Mouse (Mus musculus): ENCODE measurements around the gene Eml3.
"Not testable (repeated sequence)": the region's sequence is repeated elsewhere in the genome, so short reads cannot be mapped to it uniquely, and the experiment has no call there.

Eml3 gene

DNA sequence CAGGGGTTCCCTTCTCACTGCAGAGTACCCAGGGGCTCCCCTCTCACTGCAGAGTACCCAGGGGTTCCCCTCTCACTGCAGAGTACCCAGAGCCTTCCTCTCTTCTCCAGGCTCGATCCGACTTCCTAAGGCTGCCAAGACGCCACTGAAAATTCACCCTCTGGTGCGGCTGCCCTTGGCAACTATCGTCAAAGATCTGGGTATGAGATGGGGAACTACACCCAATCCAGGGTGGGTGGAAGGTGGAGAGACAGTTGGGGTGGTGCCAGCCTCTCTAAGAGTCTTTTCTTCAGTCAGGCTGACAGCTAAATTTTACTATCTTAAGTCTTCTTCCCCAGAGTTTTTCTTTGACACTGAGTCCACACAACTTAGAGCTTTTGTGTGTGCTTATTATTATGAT, 20.8 kb downstream of the Eml3 start:
- no peak for DNase-seq (ENCODE audit: low spot score in 2 of 2)

DNA sequence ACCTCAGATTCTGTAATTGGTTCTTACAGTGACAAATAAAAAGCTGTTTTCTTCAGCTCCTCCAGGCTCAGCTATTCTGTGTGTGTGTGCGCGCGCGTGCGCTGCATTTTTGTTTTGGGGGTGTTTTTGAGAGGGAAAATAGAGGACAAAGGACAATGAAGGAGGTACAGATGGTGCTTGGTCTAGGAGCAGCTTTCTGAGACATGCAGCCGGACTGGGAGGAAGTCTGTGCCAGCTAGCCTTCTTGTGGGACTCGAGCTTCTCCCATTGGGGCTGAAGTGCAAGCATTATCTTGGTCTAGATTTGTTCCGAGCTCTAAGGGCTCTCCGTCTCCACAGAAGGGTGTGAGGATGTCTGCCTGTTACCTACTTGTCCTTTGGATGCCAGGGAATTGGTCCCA, 22.9 kb downstream of the Eml3 start:
- no peak for DNase-seq (ENCODE audit: low spot score in 2 of 2)

DNA sequence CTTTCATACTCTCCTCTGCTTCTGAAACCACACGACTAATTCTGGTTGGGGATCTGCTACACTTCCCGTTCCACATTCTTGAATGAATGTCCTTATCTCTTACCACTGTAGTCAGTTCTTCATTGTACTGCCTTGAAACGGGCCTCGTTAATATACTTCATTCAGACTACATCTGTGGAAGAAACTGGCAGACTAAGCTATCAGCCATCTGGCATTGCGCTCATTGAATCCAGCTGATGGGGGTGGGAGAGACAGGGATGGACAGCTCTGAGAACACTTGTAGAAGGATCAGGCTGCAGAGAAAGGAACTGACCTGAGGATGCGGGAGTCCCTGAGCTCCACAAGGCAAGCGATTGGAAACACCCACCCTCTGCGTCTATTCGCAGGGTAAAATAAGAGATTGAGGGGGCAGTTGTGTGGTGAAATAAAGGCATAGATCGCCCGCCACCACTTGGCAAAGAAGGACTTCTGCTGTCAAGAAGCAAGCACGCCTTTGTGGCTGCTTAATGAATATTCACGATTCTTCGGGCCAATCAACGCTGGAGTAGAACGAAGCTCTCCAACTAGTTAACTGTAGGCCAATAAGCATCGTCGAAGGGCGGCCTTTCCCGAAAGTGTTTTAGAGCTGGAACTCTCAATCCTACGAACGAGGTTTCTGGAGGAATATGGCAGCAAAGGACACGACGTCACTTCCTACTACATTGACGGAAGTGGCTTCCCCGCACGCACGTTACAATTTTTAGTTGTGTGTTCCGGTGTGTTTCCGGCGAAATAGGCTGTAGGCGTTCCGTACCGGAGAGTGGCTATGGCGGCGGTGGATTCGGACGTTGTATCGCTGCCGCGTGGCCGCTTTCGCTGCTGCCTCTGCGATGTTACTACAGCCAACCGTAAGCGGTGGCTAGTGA, 24.0 kb downstream of the Eml3 start, which contains the start of gene Tut1:
TSS of gene Tut1 (plus strand) at position 713 of the 905 bp plus-strand sequence.
- DNase-seq (ENCODE audit: low spot score in 2 of 2) = peak; percentile 89 to 92

DNA sequence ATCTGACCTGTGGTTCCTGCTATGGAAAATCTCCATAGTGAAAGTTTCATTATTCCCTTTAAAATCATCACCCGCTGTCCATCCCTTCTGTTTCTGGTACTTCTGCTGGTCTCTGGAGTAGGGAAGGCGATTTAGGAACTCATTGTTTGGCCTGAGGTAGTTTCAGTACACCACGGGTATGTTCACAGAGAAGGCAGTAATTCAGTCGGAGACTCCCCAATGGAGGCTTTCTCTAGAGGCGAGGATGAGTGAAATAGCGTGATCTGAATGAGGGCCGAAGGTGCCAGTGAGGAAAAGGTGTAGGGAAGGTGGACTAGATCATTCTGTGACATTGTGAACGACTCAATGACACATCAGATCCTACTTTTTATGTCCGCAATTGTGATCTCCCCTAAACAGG, 24.8 kb downstream of the Eml3 start:
- DNase-seq (ENCODE audit: low spot score in 2 of 2) = no peak

DNA sequence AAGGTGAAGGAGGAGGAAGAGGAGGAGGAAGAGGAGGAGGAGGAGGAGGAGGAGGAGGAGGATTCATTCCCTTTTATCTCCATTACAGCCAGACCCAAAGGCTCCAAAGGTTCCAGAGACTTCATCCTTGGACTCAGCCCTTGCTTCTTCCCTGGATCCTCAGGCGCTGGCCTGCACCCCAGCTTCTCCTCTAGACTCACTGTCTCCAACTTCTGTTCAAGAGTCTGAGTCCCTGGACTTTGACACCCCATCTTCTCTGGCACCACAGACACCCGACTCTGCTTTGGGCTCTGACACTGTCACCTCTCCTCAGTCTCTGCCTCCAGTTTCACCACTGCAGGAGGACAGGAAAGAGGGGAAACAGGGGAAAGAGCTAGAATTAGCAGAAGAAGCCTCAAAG, 32.9 kb downstream of the Eml3 start:
- DNase-seq (ENCODE audit: low spot score in 2 of 2) = no peak

DNA sequence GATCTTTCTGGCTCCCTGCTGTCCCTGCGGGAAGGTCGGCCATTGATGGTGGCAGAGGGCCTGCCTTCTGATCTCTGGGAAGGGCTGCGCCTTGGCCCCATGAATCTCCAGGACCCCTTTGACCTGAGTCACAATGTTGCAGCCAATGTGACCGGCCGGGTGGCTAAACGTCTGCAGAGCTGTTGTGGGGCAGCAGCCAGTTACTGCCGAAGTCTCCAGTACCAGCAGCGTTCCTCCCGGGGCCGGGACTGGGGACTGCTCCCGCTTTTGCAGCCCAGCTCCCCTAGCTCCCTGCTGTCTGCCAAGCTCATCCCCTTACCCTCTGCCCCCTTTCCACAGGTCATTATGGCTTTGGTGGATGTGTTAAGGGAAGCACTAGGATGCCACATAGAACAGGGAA, 35.7 kb downstream of the Eml3 start:
- no peak for DNase-seq (ENCODE audit: low spot score in 2 of 2)

DNA sequence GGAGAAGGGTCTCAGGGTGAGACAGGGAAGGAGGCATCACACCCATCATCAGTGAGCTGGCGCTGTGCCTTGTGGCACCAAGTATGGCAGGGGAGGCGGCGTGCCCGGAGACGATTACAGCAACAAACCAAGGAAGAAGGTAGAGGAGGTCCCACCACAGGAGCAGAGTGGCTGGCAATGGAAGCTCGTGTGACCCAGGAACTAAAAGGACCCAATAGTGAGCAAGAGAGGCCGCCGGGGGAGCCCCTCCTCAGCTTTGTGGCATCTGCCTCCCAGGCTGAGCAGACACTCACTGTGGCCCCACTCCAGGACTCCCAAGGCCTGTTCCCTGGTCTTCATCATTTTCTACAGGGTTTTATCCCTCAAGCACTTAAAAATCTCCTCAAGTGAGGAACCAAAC, 36.4 kb downstream of the Eml3 start:
- DNase-seq (ENCODE audit: low spot score in 2 of 2) = no peak

DNA sequence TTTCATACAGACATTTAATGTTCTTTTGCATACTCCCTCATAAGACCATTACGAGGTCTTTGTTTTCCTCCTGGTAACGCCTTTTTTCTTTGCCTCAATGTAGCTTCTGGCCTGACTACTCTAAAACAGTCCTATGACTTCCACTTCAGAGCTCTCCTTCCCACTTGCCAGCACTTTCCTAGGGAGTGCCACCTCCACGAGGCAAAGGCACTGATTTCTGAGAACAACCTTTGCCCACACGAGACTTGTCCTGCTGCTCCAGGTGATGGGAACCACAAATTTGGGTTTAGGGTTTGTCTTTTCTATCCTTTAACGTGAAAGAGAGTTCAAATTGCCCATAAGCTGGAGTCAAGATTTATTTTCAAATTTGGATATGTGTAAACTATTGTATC, 36.8 kb downstream of the Eml3 start:
- DNase-seq (ENCODE audit: low spot score in 2 of 2) = no peak

DNA sequence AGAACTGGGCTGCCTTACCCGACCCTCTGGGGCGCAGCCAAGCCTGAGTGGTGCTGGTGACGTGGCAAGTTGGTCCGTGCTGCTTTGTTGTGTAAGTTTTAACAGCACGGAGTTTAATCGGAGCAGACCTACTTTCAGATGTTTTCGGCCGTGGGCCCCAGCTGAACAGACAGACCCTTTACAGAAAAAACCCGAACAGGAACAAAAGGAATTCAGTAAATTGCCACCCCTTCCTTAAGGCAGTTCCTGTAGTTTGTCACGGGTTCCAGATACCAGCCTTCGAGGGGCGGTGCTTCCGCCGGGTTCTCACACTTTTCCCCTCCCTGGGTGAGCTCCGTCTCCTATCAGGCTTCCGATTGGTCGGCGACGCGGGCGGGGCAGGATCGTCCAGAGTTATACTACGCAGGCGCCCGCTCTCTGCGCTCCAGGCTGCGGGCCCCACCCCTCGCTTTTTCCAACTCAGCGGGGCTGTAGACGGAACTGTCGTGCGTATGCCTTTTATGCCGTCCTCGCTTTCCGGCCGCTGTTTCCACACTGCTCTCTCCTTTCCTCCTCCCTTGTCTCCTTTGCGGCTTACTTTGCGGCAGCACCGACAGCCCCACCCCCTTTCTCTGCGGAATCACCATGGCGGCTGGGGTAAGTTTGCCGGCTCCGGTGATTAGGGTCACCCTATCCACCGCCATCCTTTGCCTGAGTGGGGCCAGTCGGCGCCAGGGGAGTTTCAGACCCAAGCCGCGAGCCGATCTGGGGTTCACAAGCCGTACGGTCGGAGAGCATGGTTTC, 37.4 kb downstream of the Eml3 start, which contains the start of gene Eef1g:
TSS of gene Eef1g (plus strand) at position 452 of the 783 bp plus-strand sequence.
- peak; percentile 97 to 98 for DNase-seq (ENCODE audit: low spot score in 2 of 2)

DNA sequence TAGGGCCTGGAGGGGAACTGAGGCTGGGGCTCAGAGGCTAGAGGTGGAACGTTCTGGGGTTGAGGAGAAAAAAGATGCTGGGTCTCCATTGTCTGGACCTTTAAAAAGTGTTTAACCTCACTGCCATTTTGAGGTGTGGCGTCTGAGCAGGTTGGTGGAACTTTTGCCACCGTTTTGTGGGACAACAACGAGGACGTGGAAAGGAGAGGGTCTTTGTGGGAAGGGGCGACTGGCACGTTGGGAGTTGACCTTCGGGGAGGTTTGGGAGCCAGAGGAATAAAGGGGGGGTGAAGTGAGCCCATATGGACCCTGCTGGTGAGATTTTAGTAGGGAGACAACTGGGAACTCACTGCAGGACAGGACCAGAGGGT, 38.0 kb downstream of the Eml3 start:
- no peak for DNase-seq (ENCODE audit: low spot score in 2 of 2)

DNA sequence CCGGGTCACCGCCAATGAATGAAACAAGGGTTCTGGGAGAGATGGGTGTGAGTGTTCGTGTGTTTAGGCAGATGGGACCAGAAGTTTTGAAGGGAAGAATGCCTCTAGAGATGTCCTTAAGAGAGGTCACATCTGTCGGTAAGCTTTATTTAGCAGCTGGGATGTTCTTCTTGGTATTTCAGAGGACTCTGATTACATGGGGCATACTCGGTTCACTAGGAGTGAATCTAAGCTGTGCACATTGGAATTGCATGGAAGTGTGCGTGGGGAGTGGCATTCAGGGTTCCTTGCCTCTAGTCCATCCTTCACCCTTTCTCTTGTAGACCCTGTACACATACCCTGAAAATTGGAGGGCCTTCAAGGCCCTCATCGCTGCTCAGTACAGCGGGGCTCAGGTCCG, 38.5 kb downstream of the Eml3 start:
- DNase-seq (ENCODE audit: low spot score in 2 of 2) = no peak

DNA sequence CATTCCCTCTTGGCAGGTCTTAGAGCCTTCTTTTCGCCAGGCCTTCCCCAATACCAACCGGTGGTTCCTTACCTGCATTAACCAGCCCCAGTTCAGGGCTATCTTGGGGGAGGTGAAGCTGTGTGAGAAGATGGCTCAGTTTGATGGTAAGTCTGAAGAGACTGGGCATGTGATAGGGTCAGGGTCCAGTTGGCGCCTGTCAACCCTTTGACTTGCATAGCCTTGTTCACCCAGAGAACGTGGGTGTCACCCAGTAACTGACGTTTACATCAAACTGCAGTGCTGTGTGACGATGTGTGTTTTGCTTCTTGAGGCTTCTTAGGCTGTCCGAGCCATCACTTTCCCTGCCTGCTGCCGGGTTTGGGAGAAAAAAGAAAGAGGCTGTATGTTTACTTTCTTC, 43.1 kb downstream of the Eml3 start:
- DNase-seq (ENCODE audit: low spot score in 2 of 2) = not testable (repeated sequence)

DNA sequence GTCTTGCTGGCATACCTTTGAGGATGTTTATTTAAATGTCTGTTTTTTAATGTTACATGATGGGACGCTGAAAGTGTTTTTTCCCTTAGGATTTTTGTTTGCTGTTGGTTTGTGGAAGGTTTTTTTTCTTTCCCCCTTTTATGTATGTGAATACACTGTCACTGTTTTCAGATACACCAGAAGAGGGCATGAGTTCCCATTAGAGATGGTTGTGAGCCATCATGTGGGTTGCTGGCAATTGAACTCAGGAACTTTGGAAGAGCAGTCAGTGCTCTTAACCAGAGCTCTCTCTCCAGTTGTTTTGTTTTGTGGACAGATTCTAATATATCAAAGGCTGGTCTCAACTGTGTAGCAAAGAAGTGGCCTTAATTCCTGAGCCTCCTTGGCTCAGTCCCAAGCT, 45.3 kb downstream of the Eml3 start:
- DNase-seq (ENCODE audit: low spot score in 2 of 2) = no peak

DNA sequence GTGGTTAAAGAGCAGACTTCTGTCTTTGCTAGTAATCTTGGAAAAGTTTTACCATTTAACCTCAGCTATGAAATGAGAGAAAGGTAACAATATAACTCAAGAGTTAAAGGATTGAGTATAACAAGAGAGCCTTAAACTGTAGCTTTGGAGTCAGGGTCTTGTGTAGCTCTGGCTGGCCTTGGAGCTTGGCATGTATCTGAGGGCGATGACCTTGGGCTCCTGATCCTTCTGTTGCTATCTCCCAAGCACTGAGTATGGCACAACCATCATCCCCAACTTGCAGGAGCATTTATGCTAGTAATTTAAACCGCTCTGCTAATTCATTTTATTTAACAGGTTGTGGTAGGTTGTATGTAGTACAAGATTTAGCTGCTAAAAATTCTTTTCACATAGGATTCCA, 46.1 kb downstream of the Eml3 start:
- no peak for DNase-seq (ENCODE audit: low spot score in 2 of 2)

DNA sequence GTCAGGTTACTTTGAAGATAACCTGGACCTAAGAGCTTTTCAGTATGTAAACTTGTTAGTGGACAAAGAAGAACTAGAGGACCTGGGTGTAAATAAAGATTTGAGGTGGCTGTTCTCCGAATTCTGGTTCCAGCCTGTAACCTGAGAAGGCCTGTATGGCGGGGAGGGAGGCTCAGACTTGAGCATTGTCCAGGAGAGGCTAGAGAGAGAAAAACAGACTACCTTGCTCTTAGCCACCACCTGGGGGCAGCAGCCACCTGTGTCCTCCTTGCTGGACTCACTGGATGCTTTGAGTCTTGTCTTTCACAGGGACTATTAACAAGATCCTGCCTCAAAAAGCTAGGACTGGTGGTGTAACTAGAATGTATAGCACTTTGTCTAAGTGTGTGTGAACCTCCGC, 47.2 kb downstream of the Eml3 start:
- no peak for DNase-seq (ENCODE audit: low spot score in 2 of 2)

DNA sequence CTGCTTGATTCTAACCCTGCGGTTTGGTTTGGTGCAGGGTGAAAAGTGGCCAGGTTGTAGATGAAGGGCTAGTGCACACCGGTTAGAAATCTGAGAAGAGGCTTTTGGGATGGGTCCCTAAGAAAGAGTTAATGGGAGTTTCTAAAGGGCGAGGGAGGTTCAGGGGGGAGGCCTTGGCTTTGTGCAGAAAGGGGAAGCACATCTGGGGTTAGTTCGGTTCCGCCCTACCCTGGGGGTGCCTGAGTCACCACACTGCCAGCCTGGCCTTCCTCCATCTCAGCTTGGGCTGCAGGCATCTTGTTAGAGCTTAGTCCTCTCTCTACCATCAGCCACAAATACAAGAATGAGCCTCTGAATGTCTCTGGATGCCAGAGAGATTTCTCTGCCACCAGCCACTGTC, 51.4 kb downstream of the Eml3 start:
- DNase-seq (ENCODE audit: low spot score in 2 of 2) = no peak

DNA sequence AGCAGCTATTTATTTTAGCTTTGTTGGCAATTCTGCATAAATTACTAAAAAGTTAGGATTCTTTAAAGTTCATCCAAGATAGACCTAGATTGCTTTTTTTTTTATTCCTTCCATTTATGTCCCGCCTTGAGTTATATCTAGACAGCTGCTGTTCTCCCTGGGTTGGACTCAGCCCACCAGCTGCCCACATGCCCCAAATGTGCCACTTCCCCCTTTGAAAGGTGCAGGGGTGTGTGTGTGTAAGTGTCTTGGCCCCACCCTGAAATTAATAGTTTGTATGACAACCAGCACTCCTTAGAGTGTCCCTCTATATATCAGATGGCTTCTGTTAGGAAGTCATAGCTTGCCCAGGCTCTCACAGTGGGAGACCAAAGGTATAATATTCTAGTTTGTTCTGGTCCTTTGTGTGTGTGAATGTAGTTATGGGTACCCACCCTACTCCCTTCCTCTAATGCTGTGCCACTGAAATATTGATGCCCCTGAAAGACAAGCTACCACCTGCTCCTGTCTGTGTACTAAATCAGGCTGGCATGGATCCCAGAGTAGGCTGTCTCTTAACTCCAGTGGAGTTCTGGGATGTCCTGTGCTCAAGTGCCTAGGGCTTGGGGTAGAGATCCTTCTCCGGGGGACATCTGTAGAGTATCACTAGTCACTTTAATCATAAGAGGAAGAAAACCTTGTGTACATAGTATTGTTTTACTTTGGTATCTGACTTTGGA, 52.3 kb downstream of the Eml3 start:
- no peak for DNase-seq (ENCODE audit: low spot score in 2 of 2)

DNA sequence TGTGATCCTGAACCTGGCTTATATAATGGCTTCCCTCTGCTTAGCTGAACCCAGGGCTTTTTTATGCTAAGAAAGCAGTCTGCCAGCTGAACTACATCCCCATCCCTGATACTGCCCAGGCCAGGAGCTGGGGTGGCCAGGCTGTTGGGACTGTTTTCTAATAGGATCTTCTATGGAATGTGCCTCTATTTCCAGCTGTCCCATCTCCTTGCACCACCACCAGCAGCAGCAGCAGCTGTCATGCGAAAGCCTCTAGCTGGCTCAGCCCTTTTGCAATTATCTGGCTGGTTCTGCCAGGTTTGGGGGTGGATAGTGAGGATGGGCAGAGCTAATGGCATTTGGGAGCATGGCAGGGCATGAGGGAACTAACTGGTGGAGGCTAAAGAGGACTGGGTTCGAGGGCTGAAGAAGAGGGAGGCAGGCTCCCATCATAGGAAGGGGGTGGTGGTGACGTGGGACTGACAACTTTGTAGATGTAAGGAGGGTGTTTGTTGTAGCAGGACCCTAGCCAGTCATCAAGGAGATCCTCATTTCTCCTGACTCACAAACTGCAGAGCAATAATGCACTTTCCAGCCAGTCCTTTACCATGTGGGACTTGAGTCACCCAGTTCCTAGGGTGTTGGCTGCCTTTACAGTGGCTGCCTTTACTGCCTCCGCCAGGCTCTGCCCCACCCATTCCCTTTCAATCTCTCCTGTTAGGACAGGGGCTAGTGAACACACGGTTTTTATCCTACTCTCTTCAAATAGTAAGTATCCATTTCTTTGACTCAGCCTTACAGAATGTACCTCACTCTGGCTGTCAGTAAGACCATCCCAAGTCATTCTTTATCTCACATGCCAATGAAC, 53.2 kb downstream of the Eml3 start:
- DNase-seq (ENCODE audit: low spot score in 2 of 2) = no peak

DNA sequence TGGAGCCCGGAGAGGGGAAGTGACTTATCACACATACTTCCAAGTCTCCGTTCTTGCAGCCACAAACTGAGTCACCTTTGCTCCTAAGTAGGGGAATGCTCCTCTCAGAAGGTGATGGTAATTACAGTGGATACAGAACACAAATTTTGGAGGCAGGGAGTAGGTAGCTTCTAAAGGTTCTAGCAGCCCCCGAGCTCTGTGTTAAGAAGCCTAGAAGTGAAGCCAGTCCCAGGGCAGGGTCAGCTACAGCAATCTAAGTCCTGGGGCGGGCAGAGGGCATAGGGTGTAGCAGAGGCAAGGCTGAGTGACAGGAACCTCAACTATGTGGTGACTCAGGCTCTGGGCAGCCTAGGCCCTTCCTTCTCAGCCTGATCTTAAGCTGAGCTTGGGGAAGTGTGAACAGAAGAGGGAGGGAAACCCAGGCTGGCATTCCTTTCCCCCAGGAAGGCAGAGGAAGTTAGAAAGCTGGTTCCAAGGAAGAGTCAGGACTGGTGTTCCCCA, 53.8 kb downstream of the Eml3 start:
- DNase-seq (ENCODE audit: low spot score in 2 of 2) = no peak

DNA sequence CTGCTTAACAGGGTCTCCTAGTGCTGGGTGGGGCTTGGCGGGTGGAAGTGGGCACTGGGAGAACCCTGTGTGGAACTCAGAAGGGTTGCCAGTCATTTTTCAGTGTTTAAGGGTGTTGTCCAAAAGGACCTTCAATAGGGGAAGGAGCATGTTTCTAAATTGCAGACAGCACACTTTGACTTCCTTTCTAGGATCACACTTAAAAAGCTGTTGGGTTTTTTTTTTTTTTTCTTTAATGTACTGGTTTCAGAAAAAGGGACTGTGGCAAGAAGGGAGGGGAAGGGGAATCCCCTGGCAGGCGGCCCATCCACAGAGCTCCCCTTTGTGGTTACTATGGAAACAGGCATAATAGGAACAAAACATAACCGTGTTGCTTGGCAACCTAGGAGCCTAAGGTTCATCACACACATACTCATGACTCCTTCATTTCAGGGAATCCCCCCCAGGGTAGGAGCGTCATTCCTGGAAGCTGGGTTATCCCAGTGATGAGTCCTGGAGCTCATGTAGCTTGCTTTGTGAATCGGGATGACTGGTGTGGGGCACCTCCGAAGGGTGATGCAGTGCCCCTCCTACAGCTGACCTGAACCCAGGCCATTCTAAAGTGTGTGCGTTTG, 55.0 kb downstream of the Eml3 start:
- no peak for DNase-seq (ENCODE audit: low spot score in 2 of 2)

DNA sequence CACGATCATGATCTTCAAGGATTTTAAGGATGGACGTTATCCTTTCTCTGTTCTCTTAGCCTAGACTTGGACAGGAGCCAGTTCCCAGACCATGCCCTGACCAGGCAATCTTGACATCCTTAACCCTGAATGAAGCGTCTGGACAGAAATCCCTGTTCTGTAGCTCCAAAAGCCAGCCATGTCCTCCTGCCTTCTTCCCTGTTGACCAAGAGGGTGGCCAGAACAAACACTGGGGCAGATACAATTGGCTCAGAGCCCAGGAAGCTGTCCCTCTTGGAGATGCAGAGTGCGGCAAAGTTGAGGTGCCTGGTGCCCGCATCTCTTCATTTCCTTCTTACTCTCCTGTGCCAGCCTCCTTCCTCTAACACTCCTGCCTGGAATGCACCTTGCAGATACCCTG, 56.5 kb downstream of the Eml3 start:
- no peak for DNase-seq (ENCODE audit: low spot score in 2 of 2)

Data from frontal cortex, postnatal 25 days (tissue).